Mouse (Mus musculus) neutrophil, adult 5-6 weeks (primary cell): Measurements from ENCODE around the gene Cd40lg. TPM values are rescaled to one million over a fixed set of nuclear protein-coding genes. Genes with fewer than 3 reads are reported as not detected.

ENCODE experiments used
- ATAC-seq: fragments of 151-379, 151-347 bp; 2 replicates; pipeline ENCODE4 v1.8.0; 2017; ENCODE audit warnings: mild to moderate bottlenecking, moderate TSS enrichment; ENCODE audit not compliant: insufficient number of reproducible peaks, poor library complexity, low FRiP score, severe bottlenecking; ENCODE audit errors: extremely low read depth
- total RNA-seq: library from RNA; stranded (forward); fragments of 200-1000 nt; gene quantifications from 2 replicates; pipeline ENCODE4 v1.2.3, GENCODE M21; 2017

Cd40lg gene
- total RNA-seq, 1 experiment from 2014 or later: 3.5 TPM

GRCm38 (mm10) chrX:57238572-57238971 lies 26.6 kb downstream of the Cd40lg start:
- no peak for ATAC-seq

GRCm38 (mm10) chrX:57253329-57254055 lies 41.5 kb downstream of the Cd40lg start:
- ATAC-seq: no peak

GRCm38 (mm10) chrX:57260744-57261143 lies 48.8 kb downstream of the Cd40lg start:
- peak; percentile 53; the same call in 1 of the 2 replicates for ATAC-seq

- ATAC-seq: no peak
Measured at GRCm38 (mm10) chrX:57263515-57263914, 51.6 kb downstream of the Cd40lg start.

Other genes with a start within 250 kb of the Cd40lg start
- gene Brs3, start 169.1 kb upstream of the Cd40lg start, total RNA-seq: not detected in 2 replicates
- 42.8 and 50.7 TPM in 2 replicates for gene Htatsf1, start 158.6 kb upstream of the Cd40lg start, total RNA-seq
- gene Vgll1, start 124.0 kb upstream of the Cd40lg start, total RNA-seq: not detected in 2 replicates
- 141 and 151 TPM in 2 replicates for gene Arhgef6, start 126.6 kb downstream of the Cd40lg start, total RNA-seq
- gene Rbmx, start 180.9 kb downstream of the Cd40lg start, total RNA-seq: 58.6 and 60.6 TPM in 2 replicates
- gene Gm364, start 197.0 kb downstream of the Cd40lg start, total RNA-seq: not detected in 2 replicates